Mouse (Mus musculus): ENCODE measurements around the gene Pnldc1.

DNA sequence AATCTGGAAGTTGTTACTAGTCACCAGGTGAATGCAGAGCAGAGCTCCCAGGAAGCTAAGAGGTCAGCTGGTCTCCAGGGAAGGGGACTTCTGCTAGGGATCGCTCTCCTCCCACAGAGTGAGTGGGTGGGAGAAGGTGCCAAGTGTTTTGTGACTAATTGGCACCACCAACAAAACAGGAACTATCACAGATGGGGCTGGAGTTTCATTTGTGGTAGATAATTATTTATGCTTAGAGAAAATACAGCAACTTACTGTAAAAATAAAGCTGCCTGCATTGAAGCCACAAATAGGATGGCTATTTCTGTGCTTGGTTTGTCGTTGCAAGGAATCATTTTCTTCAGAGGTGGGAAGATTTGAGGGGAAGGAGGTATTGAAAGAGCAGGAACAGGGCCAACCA lies 56.2 kb downstream of the Pnldc1 start:
- TF ChIP-seq CHD2 (IDR thresholded peaks at IDR 0.05; ENCODE audit: low read depth, low read length) (no peak), MAFK (IDR thresholded peaks at IDR 0.05; ENCODE audit: insufficient read depth, low read depth, low read length) (no peak), ZNF384 (IDR thresholded peaks at IDR 0.05; ENCODE audit: low read depth, low read length) (no peak), HCFC1 (IDR thresholded peaks at IDR 0.05; ENCODE audit: borderline replicate concordance, insufficient read depth, low read length) (no peak), ZC3H11A (IDR thresholded peaks at IDR 0.05; ENCODE audit: borderline replicate concordance, low read depth, low read length) (no peak)

Data from ES-E14 (cell line).